Mouse (Mus musculus) colon, adult 2 months (tissue): ENCODE measurements around the gene Kif16b. TPM values are rescaled to one million over a fixed set of nuclear protein-coding genes. Genes with fewer than 3 reads are reported as not detected.

Experiments used
- polyA plus RNA-seq: library from polyadenylated mRNA; depleted of rRNA; stranded (reverse); fragments of >200 nt; gene quantifications from 2 replicates; pipeline ENCODE4 v1.2.3, GENCODE M21; 2012; rRNA removed

Gene Kif16b
- polyA plus RNA-seq: 11.2 and 11.5 TPM in 2 replicates

DNA sequence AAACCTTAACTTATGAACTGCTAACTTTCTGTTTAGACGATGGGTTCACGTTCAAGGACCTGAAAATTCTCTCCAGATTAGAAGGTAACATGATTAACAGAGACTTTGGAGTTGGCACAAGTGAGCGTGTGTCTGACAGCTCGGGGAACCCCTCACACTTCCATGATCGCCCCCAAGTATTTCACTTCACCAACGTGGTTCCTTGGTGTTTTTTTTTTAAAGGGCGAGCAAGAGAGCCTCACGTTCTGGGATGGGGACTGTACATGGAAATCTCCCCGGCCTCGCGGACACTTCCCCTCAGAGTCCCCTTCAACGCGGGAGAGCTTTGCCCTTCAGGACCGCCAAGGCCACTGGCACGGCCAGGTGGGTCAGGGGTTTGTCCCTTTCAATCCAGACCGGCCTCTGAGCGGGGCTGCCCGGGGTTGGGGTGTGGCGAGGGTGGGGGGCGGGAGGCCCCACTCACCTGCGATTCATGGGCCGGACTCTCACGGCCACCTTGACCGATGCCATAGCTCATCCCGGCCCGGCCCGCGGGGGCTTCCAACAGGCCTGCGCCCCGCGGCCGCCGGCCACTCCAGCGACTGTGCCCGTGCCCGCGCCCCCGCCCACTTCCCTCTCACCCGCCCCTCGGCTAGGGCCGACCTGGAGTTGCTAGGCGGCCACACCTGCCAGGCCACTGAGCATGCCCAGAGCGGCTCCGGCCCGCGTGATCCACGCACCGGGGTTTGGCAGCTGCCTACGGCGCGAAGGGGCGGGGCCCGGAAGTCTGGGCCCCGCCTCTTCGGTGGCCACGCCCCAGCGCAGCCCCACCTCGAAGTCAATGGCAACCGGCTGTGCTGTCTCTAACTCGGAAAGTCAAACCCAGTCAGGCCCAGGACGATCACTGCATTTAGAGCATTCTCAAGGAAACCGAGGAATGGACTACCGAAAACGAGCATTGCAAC, at the start of gene Kif16b:
Gene Kif16b, minus strand, starts transcription at position 670 of the 944 bp plus-strand sequence.

Other genes with a start within 250 kb of the Kif16b start
- gene Snrpb2, start 161.5 kb upstream of the Kif16b start, polyA plus RNA-seq: 0.79 and 1.5 TPM in 2 replicates
- not detected in 2 replicates for gene Otor, start 176.9 kb upstream of the Kif16b start, polyA plus RNA-seq